Mouse (Mus musculus): ENCODE measurements at regions not wholly inside any gene's neighbourhood (a gene's known extent, or its start where the extent isn't known, plus 50 kb on each side); places are given as distances from the start of the nearest gene placed in this dataset.

DNA sequence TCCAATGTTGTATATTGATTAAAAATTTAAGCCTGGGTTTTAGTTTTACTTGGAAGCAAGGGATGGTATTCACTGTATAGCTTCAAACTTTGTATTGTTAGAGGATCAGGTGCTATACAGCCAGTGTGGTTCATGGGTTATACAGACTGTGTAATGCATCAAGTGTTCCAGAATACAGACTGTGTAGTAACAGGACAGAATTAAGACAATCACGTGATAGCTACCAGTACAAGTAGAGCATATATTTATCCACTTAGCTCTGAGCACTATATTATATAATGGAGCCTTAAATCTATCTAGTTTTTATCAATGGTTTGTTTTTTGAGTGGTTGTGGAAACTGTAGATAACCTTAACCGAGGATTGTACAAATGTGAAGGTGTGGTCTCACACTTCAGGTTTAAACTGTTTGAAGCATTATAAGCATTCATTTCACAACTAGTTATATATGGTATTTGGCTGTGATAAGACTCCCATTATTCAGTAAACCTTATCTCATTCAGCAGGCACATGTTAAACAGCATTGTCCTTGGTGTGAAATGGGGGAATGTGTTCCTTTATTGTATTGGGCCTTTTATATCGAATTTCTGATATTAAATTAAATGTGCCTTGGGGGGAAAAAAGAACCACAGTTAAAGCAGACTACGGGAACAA is 256.3 kb upstream of the Sdr16c6 start:
- H3K4me1 ChIP-seq (replicated peaks; ENCODE audit: control insufficient read depth, insufficient read depth): no peaks in the 10 kb centered on the region
- no peaks in the 10 kb centered on the region for H3K27me3 ChIP-seq (ENCODE audit: control insufficient read depth, insufficient read depth, low read length)
- ATAC-seq (ENCODE audit: low FRiP score, low TSS enrichment) (no peak), DNase-seq (ENCODE audit: low spot score) (no peak)
- H3K36me3 ChIP-seq (ENCODE audit: control insufficient read depth, insufficient read depth, low read length): no peaks in the 10 kb centered on the region
- H3K4me3 ChIP-seq (ENCODE audit: low read depth, low read length): no peak overlapping the region
- H3K4me2 ChIP-seq (replicated peaks; ENCODE audit: low read depth): no peak overlapping the region
- H3K9me3 ChIP-seq (ENCODE audit: control insufficient read depth, low read length): no peaks in the 10 kb centered on the region
- 62% methylated on average over 4 of the region's 4 CpGs for WGBS
- TF ChIP-seq EP300 (optimal IDR thresholded peaks at IDR 0.05) (no peak), CTCF (IDR thresholded peaks at IDR 0.05; ENCODE audit: low read depth) (no peak)
- no peak overlapping the region for H3K27ac ChIP-seq (replicated peaks)
- no peak overlapping the region for H3K9ac ChIP-seq (ENCODE audit: low read length)

DNA sequence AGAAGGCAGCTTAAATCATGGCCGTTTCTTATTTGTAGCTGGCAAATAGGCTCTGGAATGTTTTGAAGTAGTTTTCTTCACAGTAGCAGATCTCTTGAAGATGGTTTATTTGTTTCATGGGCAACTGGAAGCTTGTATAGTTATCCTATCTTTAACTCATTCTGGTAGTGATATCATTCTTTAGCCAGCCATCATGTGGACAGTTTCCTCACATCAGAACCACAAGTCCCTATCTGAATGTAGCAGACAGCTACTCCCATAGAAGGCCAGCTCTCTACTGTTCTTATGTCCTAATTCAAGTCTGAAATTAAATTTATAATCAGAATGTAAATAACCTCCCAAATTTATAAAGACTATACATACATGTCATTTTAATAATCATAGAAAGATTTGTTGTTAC is 253.8 kb upstream of the Sdr16c6 start:
- Histone ChIP-seq H3K9ac (ENCODE audit: low read length) (no peak overlapping the region), H3K36me3 (ENCODE audit: control insufficient read depth, insufficient read depth, low read length) (no peaks in the 10 kb centered on the region), H3K27me3 (ENCODE audit: control insufficient read depth, insufficient read depth, low read length) (no peaks in the 10 kb centered on the region), H3K4me1 (replicated peaks; ENCODE audit: control insufficient read depth, insufficient read depth) (no peaks in the 10 kb centered on the region), H3K4me3 (ENCODE audit: low read depth, low read length) (no peak overlapping the region), H3K4me2 (replicated peaks; ENCODE audit: low read depth) (no peak overlapping the region), H3K27ac (replicated peaks) (no peak overlapping the region), H3K9me3 (ENCODE audit: control insufficient read depth, low read length) (no peaks in the 10 kb centered on the region)
- DNase-seq (ENCODE audit: low spot score) (no peak), ATAC-seq (ENCODE audit: low FRiP score, low TSS enrichment) (no peak)
- 76% methylated on average over 1 of the region's 1 CpGs for WGBS
- TF ChIP-seq CTCF (IDR thresholded peaks at IDR 0.05; ENCODE audit: low read depth) (no peak), EP300 (optimal IDR thresholded peaks at IDR 0.05) (no peak)

DNA sequence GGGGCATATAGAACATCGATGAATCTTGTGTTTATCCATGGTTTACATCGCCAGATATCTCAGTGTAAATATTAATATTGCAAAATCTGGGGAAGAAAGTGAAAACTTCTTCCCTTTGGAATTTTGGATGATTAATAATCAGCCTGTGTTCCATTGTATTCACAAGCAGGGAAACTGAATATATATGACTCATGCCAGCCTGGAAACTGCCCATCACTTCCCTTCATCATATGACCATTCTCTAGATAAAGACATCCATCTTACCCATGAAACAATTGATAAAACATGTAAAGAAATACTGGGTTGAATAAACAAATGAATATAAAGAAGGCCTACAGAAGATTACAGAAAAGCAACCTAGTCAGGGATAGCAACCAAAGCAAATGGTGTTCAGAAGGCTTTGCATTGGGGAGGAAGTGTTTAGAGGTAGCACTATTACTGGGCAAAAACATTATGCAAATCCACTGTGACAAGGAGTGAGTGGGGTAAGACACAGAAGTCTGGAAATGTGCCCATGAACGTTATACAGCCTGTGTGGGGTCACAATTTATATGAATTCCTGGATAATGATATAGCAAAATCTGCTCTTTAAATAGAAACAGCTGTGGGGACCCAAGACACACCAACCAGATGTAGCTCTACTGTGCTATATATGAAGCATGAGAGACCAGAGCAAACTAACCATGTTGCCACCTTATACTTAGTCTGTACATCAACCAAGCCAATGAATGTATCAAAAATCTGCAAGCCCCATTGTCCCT is 238.5 kb upstream of the Sdr16c6 start:
- Histone ChIP-seq H3K27ac (replicated peaks) (no peak overlapping the region), H3K9me3 (ENCODE audit: control insufficient read depth, low read length) (no peaks in the 10 kb centered on the region), H3K4me3 (ENCODE audit: low read depth, low read length) (no peak overlapping the region), H3K4me2 (replicated peaks; ENCODE audit: low read depth) (no peak overlapping the region), H3K27me3 (ENCODE audit: control insufficient read depth, insufficient read depth, low read length) (no peaks in the 10 kb centered on the region), H3K4me1 (replicated peaks; ENCODE audit: control insufficient read depth, insufficient read depth) (no peaks in the 10 kb centered on the region), H3K9ac (ENCODE audit: low read length) (no peak overlapping the region), H3K36me3 (ENCODE audit: control insufficient read depth, insufficient read depth, low read length) (no peaks in the 10 kb centered on the region)
- TF ChIP-seq EP300 (optimal IDR thresholded peaks at IDR 0.05) (no peak), CTCF (IDR thresholded peaks at IDR 0.05; ENCODE audit: low read depth) (no peak)
- ATAC-seq (ENCODE audit: low FRiP score, low TSS enrichment) (no peak), DNase-seq (ENCODE audit: low spot score) (no peak)
- 39% methylated on average over 3 of the region's 3 CpGs for WGBS

DNA sequence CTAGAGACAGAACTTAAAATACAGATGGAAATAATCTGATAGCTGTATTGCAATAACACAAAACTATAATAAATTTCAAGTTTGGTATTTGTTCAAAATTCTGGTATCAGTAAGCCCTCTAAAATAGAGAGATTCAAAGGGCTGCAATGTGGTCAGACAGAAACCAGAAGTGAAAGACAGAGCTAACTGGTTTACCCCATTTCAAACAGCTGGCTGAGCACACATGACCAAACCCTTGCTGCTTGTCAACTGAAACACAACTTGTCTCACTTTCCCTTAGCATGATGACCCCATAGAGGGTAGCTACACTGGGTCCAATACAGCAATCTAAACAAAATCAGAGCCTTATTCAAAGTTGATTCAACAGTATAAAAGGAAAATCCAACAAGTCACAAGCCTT is 234.2 kb upstream of the Sdr16c6 start:
- TF ChIP-seq CTCF (IDR thresholded peaks at IDR 0.05; ENCODE audit: low read depth): no peak
- no peak for TF ChIP-seq EP300 (optimal IDR thresholded peaks at IDR 0.05)
- no peak for DNase-seq (ENCODE audit: low spot score)
- no peaks in the 10 kb centered on the region for H3K27me3 ChIP-seq (ENCODE audit: control insufficient read depth, insufficient read depth, low read length)
- no peak overlapping the region for H3K27ac ChIP-seq (replicated peaks)
- no peak overlapping the region for H3K4me2 ChIP-seq (replicated peaks; ENCODE audit: low read depth)
- ATAC-seq (ENCODE audit: low FRiP score, low TSS enrichment): no peak
- H3K4me1 ChIP-seq (replicated peaks; ENCODE audit: control insufficient read depth, insufficient read depth): no peaks in the 10 kb centered on the region
- H3K9me3 ChIP-seq (ENCODE audit: control insufficient read depth, low read length): no peaks in the 10 kb centered on the region
- H3K4me3 ChIP-seq (ENCODE audit: low read depth, low read length): no peak overlapping the region
- H3K36me3 ChIP-seq (ENCODE audit: control insufficient read depth, insufficient read depth, low read length): no peaks in the 10 kb centered on the region
- no peak overlapping the region for H3K9ac ChIP-seq (ENCODE audit: low read length)

DNA sequence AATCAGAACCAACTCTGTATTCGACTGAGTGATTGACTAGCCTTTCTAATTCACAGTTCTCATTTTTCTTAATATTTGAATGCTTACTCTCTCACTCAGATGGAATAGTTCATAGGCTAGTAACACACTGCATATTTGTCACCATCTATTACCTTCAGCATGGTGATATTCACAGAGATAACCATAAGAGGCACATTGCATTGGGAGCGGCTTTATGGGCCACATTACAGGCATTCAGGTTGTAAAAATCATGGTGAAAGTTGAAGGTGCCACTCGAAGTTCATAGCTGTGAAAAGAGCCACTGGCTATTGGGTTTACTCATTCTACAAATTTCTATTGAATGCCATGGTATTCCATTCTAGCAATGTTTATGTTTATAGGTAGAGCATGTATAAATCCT is 229.6 kb upstream of the Sdr16c6 start:
- Histone ChIP-seq H3K9ac (ENCODE audit: low read length) (no peak overlapping the region), H3K27ac (replicated peaks) (no peak overlapping the region), H3K4me2 (replicated peaks; ENCODE audit: low read depth) (no peak overlapping the region), H3K4me3 (ENCODE audit: low read depth, low read length) (no peak overlapping the region), H3K4me1 (replicated peaks; ENCODE audit: control insufficient read depth, insufficient read depth) (no peaks in the 10 kb centered on the region), H3K9me3 (ENCODE audit: control insufficient read depth, low read length) (no peaks in the 10 kb centered on the region), H3K36me3 (ENCODE audit: control insufficient read depth, insufficient read depth, low read length) (no peaks in the 10 kb centered on the region), H3K27me3 (ENCODE audit: control insufficient read depth, insufficient read depth, low read length) (no peaks in the 10 kb centered on the region)
- DNase-seq (ENCODE audit: low spot score): no peak
- TF ChIP-seq EP300 (optimal IDR thresholded peaks at IDR 0.05) (no peak), CTCF (IDR thresholded peaks at IDR 0.05; ENCODE audit: low read depth) (no peak)
- WGBS: 78% methylated on average over 3 of the region's 3 CpGs
- no peak for ATAC-seq (ENCODE audit: low FRiP score, low TSS enrichment)

DNA sequence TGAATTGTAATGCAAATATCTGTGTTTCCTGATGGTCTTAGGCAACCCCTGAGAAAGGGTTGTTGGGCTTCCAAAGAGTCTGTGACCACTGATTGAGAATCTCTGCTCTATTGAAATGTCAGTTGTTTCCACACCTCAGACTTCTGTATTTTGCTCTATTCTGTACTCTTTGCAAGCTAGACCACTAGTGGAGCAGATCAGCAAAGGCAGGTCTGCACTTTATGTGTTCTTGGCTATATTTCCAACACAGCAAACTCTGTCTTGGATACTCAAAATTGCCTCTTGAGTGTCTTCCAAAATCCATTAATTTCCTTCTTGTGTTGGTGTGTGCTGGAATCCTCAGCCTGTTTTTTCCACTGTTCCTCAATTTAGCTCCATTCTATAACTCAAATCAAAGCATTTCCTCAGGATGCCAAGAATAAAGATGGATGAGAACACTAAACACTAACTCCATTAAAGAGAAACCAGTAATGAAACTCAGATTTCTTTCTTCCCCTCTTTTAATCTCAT is 228.5 kb upstream of the Sdr16c6 start:
- H3K4me1 ChIP-seq (replicated peaks; ENCODE audit: control insufficient read depth, insufficient read depth): no peaks in the 10 kb centered on the region
- no peak overlapping the region for H3K27ac ChIP-seq (replicated peaks)
- H3K36me3 ChIP-seq (ENCODE audit: control insufficient read depth, insufficient read depth, low read length): no peaks in the 10 kb centered on the region
- H3K4me2 ChIP-seq (replicated peaks; ENCODE audit: low read depth): no peak overlapping the region
- H3K27me3 ChIP-seq (ENCODE audit: control insufficient read depth, insufficient read depth, low read length): no peaks in the 10 kb centered on the region
- H3K4me3 ChIP-seq (ENCODE audit: low read depth, low read length): no peak overlapping the region
- no peak for DNase-seq (ENCODE audit: low spot score)
- no peak for ATAC-seq (ENCODE audit: low FRiP score, low TSS enrichment)
- H3K9ac ChIP-seq (ENCODE audit: low read length): no peak overlapping the region
- H3K9me3 ChIP-seq (ENCODE audit: control insufficient read depth, low read length): no peaks in the 10 kb centered on the region
- no peak for TF ChIP-seq EP300 (optimal IDR thresholded peaks at IDR 0.05)
- TF ChIP-seq CTCF (IDR thresholded peaks at IDR 0.05; ENCODE audit: low read depth): peak; percentile 33

Data from stomach, postnatal 0 days (tissue).